Mouse (Mus musculus) layer of hippocampus, postnatal 14 days (tissue): ENCODE measurements around the gene Hapln1. TPM values are rescaled to one million over a fixed set of nuclear protein-coding genes. Genes with fewer than 3 reads are reported as not detected.
A peak's percentile ranks its signal among the peaks of the same experiment; 100 is the strongest.

Source experiments
- DNase-seq, 2 experiments: peaks; one replicate each; pipeline ENCODE4 v3.0.0; 2021 to 2022; ENCODE audit warnings: low spot score in 2 of 2, mixed read lengths in 1 of 2
- total RNA-seq, 2 experiments: library from RNA; stranded (reverse); gene quantifications; 2 replicates each; pipeline ENCODE4 v1.2.3; 2021

The Hapln1 gene
- total RNA-seq, 2 experiments from 2014 or later: 71.9 to 84.4 TPM

DNA sequence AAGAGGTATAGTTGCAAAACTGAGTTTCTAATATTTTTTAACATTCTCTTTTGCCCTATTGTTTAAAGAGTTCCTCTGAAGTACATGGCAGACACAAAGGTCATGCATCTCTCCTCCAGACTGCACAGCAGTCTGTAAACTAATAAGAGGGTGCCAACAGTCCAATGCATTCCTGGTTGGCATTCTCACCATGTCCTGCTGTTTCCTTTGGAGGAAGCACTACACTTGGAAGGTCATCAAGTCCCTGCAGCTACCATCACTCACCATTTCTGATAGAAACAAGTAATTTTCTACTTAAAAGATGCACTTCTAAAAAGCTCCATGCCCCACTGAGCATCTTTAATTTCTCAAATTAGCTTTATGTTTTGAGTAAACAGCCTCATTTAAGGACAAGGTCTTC is 57.8 kb downstream of the Hapln1 start:
- DNase-seq: peak in 1 of 2 experiments; percentile 52

DNA sequence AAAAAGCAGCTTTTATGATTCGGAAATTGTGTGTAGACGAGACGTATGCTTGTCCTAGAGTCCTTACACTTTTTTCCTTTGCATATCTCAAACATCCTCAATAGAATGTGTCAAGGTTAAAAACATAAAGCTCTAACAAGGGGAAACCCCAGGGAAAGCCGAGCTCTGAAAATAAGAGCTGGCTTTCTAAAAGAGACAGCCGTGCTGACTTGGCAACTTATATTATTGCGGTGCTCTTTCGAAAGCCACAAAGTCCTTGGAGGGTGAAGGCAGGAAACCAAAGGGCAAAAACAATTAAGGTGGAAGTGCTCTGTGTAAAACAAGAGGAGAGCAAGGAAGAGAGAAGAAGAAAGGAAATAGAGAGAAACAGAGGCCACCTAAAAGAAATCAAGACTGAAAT is 60.9 kb downstream of the Hapln1 start:
- no peak for DNase-seq

DNA sequence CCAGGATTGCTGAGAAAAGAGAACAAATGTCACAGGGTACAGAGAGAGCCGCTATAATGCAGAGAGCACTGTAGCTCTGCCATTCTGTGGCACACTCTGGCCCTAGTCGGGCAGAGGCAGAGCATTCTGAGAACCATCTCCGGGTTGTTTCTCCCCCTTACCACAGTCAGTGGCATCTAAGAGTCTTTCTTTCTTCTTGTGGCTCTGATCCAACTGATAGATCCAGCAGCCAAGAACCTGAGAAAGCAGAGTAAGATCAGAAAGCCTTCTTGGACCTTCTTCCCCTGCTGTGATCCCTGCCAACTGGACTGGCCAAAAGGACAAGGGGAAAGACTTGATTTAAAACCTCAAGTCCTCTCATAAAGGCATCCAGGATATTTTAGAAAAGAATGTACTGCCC is 63.7 kb downstream of the Hapln1 start:
- DNase-seq: peak in 1 of 2 experiments; percentile 66

DNA sequence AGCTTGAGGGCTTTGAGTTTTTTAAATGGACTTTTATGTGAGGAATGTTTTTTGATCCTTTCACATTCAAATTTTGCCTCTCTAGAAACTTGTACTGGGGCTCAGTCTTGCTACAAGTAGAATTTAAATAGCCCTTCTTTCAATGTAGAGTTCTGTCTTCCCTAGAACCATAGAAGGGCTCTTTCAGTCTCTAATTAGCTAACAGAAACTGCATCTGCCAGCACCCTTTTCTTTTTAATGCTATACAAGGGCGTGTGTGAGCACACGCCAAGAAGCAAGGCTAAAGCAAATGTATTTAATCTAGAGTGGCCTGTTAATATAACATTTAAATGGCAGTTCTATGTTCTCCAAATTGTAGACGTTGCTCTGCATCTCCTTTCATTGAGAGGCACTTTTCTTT is 67.8 kb downstream of the Hapln1 start:
- peak in 1 of 2 experiments; percentile 41 for DNase-seq

DNA sequence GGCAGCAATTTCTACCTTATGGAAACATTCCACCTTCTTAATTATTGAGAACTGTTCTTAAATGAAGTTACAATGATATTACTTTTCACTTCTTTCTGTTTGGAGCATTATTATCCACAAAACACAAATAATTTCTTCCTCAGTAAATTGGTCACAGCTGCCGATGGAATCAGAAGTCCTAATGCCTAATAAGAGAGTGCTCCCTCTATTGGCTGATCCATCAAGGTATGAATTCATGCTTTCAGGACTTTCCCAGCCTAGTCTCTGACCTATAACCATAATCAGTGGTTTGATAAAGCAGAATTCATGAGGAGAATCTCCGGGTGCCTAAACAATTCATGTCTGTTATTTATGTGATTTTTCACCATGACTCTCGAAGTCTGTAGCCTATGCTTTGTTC is 79.5 kb downstream of the Hapln1 start:
- no peak for DNase-seq

DNA sequence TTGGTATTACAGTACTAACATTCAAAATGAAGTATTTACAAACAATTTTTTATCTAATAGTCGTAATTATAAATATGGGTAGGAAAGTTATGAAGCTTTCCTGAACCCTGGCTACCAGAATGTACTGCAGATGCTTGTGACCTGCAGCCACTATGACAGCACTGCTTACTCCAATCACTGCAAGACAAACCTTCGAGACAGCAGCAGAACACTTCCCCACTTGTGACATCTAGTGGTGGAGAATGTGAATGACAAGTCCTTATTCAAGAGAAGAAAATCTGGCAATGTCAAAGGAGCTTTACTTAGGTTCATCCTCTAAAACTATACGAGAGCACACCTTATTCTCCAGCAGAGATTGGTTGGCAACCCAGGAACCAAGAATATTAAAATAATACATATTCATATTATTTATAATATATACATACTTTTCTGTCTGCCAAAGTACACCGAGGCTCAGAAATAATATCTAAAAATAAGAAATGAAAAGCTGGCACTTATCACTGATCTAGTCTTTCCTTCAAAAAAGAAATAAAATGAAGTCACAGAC is 94.6 kb downstream of the Hapln1 start:
- peak in 1 of 2 experiments; percentile 55 for DNase-seq

DNA sequence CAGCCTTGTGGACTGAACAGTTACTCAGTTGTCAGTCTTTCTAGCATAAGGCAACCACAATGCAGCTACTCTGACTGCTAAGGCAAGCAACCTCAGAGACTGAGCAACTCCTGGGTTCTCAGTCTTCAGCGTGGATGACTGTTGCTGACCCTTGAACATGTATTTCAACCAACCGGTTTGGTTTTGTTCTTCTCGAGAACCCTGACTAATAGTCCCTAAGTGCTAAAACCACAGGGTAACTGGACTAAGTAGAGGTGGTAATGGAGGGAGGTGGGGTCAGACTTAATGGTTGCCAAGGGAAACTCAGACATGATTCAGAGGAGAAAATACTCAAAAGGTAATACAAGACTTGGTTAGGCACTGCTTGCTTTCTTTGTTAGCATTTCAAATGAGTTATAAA is 97.4 kb downstream of the Hapln1 start:
- DNase-seq: no peak

DNA sequence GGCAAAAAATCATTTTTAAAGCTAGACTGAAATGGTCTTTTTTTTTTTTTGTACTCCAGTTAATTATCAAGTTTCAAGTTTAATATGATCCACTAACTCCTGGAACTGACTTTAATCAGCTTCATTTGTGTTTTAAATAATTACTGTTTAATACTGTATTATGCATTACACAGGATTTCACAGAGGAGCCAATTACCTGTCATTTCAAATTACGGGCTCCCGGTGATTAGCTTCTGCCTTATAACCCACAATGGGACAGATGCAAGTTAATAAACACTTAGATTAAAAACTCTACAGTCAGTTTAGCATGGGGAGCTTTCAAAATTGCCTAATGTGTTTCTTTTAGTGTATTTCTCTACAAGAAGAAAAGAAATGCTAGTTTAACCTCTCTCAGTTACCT is 106.0 kb downstream of the Hapln1 start:
- DNase-seq: no peak

DNA sequence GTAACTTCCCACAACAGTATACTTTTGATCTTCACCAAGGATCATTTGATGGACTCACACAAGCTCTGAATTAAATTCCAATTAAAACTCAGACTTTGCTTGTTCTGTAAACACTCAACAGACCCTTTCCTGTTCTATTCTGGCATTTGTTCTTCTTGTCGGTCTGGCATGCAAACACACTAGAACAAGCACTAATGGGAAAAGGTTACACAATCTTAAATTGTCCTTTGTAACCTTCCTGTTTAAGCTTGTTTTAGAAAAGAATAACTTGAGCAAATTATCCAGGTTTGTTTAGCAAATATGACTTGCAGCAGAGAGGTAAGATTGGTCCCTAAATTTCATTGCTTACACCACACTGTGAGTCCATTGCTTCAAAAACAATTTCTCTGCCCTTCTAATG is 113.2 kb downstream of the Hapln1 start:
- DNase-seq: no peak

DNA sequence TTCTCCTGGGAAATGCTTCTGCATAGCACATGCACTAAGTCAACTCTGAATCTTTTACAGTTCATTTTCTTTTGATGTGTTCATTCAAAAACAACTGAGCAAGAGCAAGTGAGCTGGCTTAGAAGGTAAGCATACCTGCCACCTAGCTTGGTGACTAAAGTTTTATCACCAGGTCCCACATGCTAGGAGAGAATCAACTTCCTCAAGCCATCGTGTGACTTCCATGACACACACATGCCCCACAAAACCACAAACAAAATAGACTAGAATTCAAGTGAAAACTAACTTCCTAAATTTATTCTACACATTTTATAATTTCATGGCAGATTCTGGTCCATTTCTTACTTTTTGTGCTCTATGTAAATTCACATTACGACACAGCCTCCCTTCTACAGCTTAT is 113.7 kb downstream of the Hapln1 start:
- no peak for DNase-seq

DNA sequence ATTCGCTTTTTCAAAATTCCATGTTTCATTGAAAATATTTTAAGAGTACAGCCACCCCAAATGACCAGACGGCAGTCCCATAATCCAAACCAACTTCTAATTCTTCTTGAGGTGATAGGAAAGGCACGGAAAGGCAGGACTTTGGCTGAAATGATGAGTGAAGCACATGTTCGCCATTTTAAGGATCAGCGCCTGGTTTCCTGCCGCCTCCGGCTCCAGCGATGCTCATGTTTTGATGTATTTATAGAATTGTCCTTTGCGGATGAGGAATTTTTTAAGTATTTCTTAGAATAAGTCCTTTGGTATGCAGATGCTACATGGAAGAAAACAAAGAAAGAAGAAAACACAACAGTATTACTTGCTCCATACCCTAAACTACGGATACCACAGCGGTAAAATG is 117.5 kb downstream of the Hapln1 start:
- DNase-seq: no peak

Other genes with a start within 250 kb of the Hapln1 start
- gene Vcan, start 202.7 kb downstream of the Hapln1 start, total RNA-seq: 10 to 100 TPM; 34.6 to 39.0 TPM